Mouse (Mus musculus): ENCODE data around the gene Astn2. TPM values are rescaled to one million over a fixed set of nuclear protein-coding genes. Genes with fewer than 3 reads are reported as not detected.
A peak's percentile ranks its signal among the peaks of the same experiment; 100 is the strongest.

Astn2 gene
- 0.01 and 0.03 TPM in 2 replicates for polyA plus RNA-seq (2015; fragmentation: Nextera tagmentation; extraction: Ambion mirVana)

- peaks cover 47% of the 10 kb centered on the region for H3K27me3 ChIP-seq
- H3K9ac ChIP-seq = no peak within 1 kb of the TSS
- H3K9me3 ChIP-seq (replicated peaks) = no peaks in the 10 kb centered on the region
- under 1% methylated on average over 38 of the region's 56 CpGs for WGBS (ENCODE audit: insufficient replicate concordance)
- H3K36me3 ChIP-seq (replicated peaks) = no peaks in the 10 kb centered on the region
- no peak within 1 kb of the TSS for H3K27ac ChIP-seq (replicated peaks)
- 0 out of 2 replicates have a peak, but pooled peaks cover 3% of the 10 kb centered on the region for H3K4me1 ChIP-seq (replicated peaks)
- no peak for ATAC-seq (ENCODE audit: insufficient read depth)
- H3K4me2 ChIP-seq = peak within 1 kb of the TSS; percentile 59
- peak within 1 kb of the TSS; percentile 45 for H3K4me3 ChIP-seq (replicated peaks)
These were observed at the start of gene Astn2 for GRCm38 (mm10) chr4:66404201-66404711. Gene Astn2 (minus strand): TSS chr4:66404611.

- 27% methylated on average over 3 of the region's 3 CpGs for WGBS (ENCODE audit: insufficient replicate concordance)
- no peak for ATAC-seq (ENCODE audit: insufficient read depth)
- Histone ChIP-seq H3K27ac (replicated peaks) (no peak overlapping the region), H3K9ac (no peak overlapping the region), H3K9me3 (replicated peaks) (no peaks in the 10 kb centered on the region), H3K27me3 (no peaks in the 10 kb centered on the region), H3K4me1 (replicated peaks) (no peaks in the 10 kb centered on the region), H3K36me3 (replicated peaks) (no peaks in the 10 kb centered on the region), H3K4me2 (no peak overlapping the region), H3K4me3 (replicated peaks) (no peak overlapping the region)
These were observed 45.7 kb upstream of the Astn2 start for GRCm38 (mm10) chr4:66450115-66450514.

- no peak overlapping the region for H3K27ac ChIP-seq (replicated peaks)
- WGBS (ENCODE audit: insufficient replicate concordance) = 21% methylated on average over 1 of the region's 1 CpGs
- no peak for ATAC-seq (ENCODE audit: insufficient read depth)
These were observed 26.8 kb upstream of the Astn2 start for GRCm38 (mm10) chr4:66431256-66431655.

GRCm38 (mm10) chr4:66425804-66426203 lies 21.4 kb upstream of the Astn2 start:
- Histone ChIP-seq H3K9ac (no peak overlapping the region), H3K36me3 (replicated peaks) (no peaks in the 10 kb centered on the region), H3K4me3 (replicated peaks) (no peak overlapping the region), H3K9me3 (replicated peaks) (no peaks in the 10 kb centered on the region), H3K27ac (replicated peaks) (no peak overlapping the region), H3K4me2 (no peak overlapping the region), H3K27me3 (no peaks in the 10 kb centered on the region), H3K4me1 (replicated peaks) (no peaks in the 10 kb centered on the region)
- no peak for ATAC-seq (ENCODE audit: insufficient read depth)
- 79% methylated on average over 4 of the region's 4 CpGs for WGBS (ENCODE audit: insufficient replicate concordance)

More at GRCm38 (mm10) chr4:66431256-66431655, 26.8 kb upstream of the Astn2 start:
- no peaks in the 10 kb centered on the region for H3K4me1 ChIP-seq (replicated peaks)
- no peak overlapping the region for H3K4me3 ChIP-seq (replicated peaks)
- no peaks in the 10 kb centered on the region for H3K27me3 ChIP-seq
- no peaks in the 10 kb centered on the region for H3K9me3 ChIP-seq (replicated peaks)
- H3K9ac ChIP-seq = no peak overlapping the region
- no peak overlapping the region for H3K4me2 ChIP-seq
- H3K36me3 ChIP-seq (replicated peaks) = no peaks in the 10 kb centered on the region

GRCm38 (mm10) chr4:66414778-66415177 lies 10.4 kb upstream of the Astn2 start:
- ATAC-seq (ENCODE audit: insufficient read depth) = no peak
- Histone ChIP-seq H3K27me3 (no peaks in the 10 kb centered on the region), H3K36me3 (replicated peaks) (no peaks in the 10 kb centered on the region), H3K4me1 (replicated peaks) (no peaks in the 10 kb centered on the region), H3K9me3 (replicated peaks) (no peaks in the 10 kb centered on the region), H3K27ac (replicated peaks) (no peak overlapping the region), H3K9ac (no peak overlapping the region), H3K4me3 (replicated peaks) (no peak overlapping the region), H3K4me2 (no peak overlapping the region)
- 59% methylated on average over 8 of the region's 8 CpGs for WGBS (ENCODE audit: insufficient replicate concordance)

GRCm38 (mm10) chr4:66405086-66405485 lies 675 bp upstream of the Astn2 start:
- H3K9me3 ChIP-seq (replicated peaks) = no peaks in the 10 kb centered on the region
- ATAC-seq (ENCODE audit: insufficient read depth) = no peak
- H3K4me3 ChIP-seq (replicated peaks) = no peak overlapping the region
- H3K4me1 ChIP-seq (replicated peaks) = 0 out of 2 replicates have a peak, but pooled peaks cover 3% of the 10 kb centered on the region
- H3K27ac ChIP-seq (replicated peaks) = no peak overlapping the region
- H3K9ac ChIP-seq = no peak overlapping the region
- H3K27me3 ChIP-seq = peaks cover 47% of the 10 kb centered on the region
- 10% methylated on average over 1 of the region's 1 CpGs for WGBS (ENCODE audit: insufficient replicate concordance)
- no peak overlapping the region for H3K4me2 ChIP-seq
- no peaks in the 10 kb centered on the region for H3K36me3 ChIP-seq (replicated peaks)

- 0 out of 2 replicates have a peak, but pooled peaks cover 3% of the 10 kb centered on the region for H3K4me1 ChIP-seq (replicated peaks)
- no peaks in the 10 kb centered on the region for H3K9me3 ChIP-seq (replicated peaks)
- peak overlapping the region; percentile 45 for H3K4me3 ChIP-seq (replicated peaks)
- no peak overlapping the region for H3K27ac ChIP-seq (replicated peaks)
- 1% methylated on average over 51 of the region's 51 CpGs for WGBS (ENCODE audit: insufficient replicate concordance)
- no peak overlapping the region for H3K9ac ChIP-seq
- no peak for ATAC-seq (ENCODE audit: insufficient read depth)
- H3K36me3 ChIP-seq (replicated peaks) = no peaks in the 10 kb centered on the region
- peaks cover 47% of the 10 kb centered on the region for H3K27me3 ChIP-seq
- peak overlapping the region; percentile 59 for H3K4me2 ChIP-seq
These were observed 657 bp downstream of the Astn2 start for GRCm38 (mm10) chr4:66403708-66404200.

- Histone ChIP-seq H3K27me3 (peaks cover 47% of the 10 kb centered on the region), H3K9ac (no peak overlapping the region), H3K36me3 (replicated peaks) (no peaks in the 10 kb centered on the region), H3K4me1 (replicated peaks) (0 out of 2 replicates have a peak, but pooled peaks cover 3% of the 10 kb centered on the region), H3K27ac (replicated peaks) (no peak overlapping the region), H3K4me3 (replicated peaks) (peak overlapping the region; percentile 45), H3K4me2 (peak overlapping the region; percentile 59), H3K9me3 (replicated peaks) (no peaks in the 10 kb centered on the region)
- ATAC-seq (ENCODE audit: insufficient read depth) = no peak
- under 1% methylated on average over 22 of the region's 22 CpGs for WGBS (ENCODE audit: insufficient replicate concordance)
These were observed 1.2 kb downstream of the Astn2 start for GRCm38 (mm10) chr4:66403116-66403707.

GRCm38 (mm10) chr4:66402611-66403010 lies 1.8 kb downstream of the Astn2 start:
- Histone ChIP-seq H3K4me1 (replicated peaks) (0 out of 2 replicates have a peak, but pooled peaks cover 3% of the 10 kb centered on the region), H3K9me3 (replicated peaks) (no peaks in the 10 kb centered on the region), H3K4me2 (no peak overlapping the region; the same call in 1 of the 2 replicates), H3K36me3 (replicated peaks) (no peaks in the 10 kb centered on the region), H3K9ac (no peak overlapping the region), H3K27ac (replicated peaks) (no peak overlapping the region), H3K27me3 (peaks cover 47% of the 10 kb centered on the region), H3K4me3 (replicated peaks) (0 out of 2 replicates have a peak overlapping the region, but pooled peaks have one; percentile 5)
- ATAC-seq (ENCODE audit: insufficient read depth) = no peak
- WGBS (ENCODE audit: insufficient replicate concordance) = under 1% methylated on average over 24 of the region's 24 CpGs

GRCm38 (mm10) chr4:66401186-66401681 lies 3.2 kb downstream of the Astn2 start:
- H3K27me3 ChIP-seq = peaks cover 45% of the 10 kb centered on the region
- 14% methylated on average over 8 of the region's 8 CpGs for WGBS (ENCODE audit: insufficient replicate concordance)
- H3K27ac ChIP-seq (replicated peaks) = no peak overlapping the region
- no peaks in the 10 kb centered on the region for H3K9me3 ChIP-seq (replicated peaks)
- ATAC-seq (ENCODE audit: insufficient read depth) = no peak
- H3K4me3 ChIP-seq (replicated peaks) = no peak overlapping the region
- no peak overlapping the region for H3K4me2 ChIP-seq
- no peaks in the 10 kb centered on the region for H3K36me3 ChIP-seq (replicated peaks)
- H3K4me1 ChIP-seq (replicated peaks) = 0 out of 2 replicates have a peak, but pooled peaks cover 3% of the 10 kb centered on the region
- H3K9ac ChIP-seq = no peak overlapping the region

GRCm38 (mm10) chr4:66399066-66399465 lies 5.3 kb downstream of the Astn2 start:
- no peak for ATAC-seq (ENCODE audit: insufficient read depth)
- WGBS (ENCODE audit: insufficient replicate concordance) = 38% methylated on average over 4 of the region's 4 CpGs

More at GRCm38 (mm10) chr4:66399066-66399465, 5.3 kb downstream of the Astn2 start:
- peaks cover 30% of the 10 kb centered on the region for H3K27me3 ChIP-seq
- H3K36me3 ChIP-seq (replicated peaks) = no peaks in the 10 kb centered on the region
- H3K27ac ChIP-seq (replicated peaks) = no peak overlapping the region
- H3K4me2 ChIP-seq = no peak overlapping the region
- H3K9ac ChIP-seq = no peak overlapping the region
- H3K4me1 ChIP-seq (replicated peaks) = 0 out of 2 replicates have a peak, but pooled peaks cover 3% of the 10 kb centered on the region
- no peak overlapping the region for H3K4me3 ChIP-seq (replicated peaks)
- H3K9me3 ChIP-seq (replicated peaks) = no peaks in the 10 kb centered on the region
